In genomic region chr8:46543662-46544061, GRCm38 (mm10) we compare ENCODE assay signal across 18 mouse cellular contexts. TPM values are rescaled to one million over a fixed set of nuclear protein-coding genes. Genes with fewer than 3 reads are reported as not detected.
DNase-seq lines count a peak whose midpoint lies in the region; ATAC-seq and TF ChIP-seq lines count a peak whose summit lies in the region.
"Had no signal": no experiment of that assay in that cellular context is flagged by ENCODE, and none has a peak within 500 bp of the region (broad histone marks: within the 10 kb centered on the region; RNA-seq: fewer than 3 reads in every experiment).

No protein-coding gene starts in this region.

- no peaks in the 10 kb centered on the region for H3K36me3 ChIP-seq in lung, embryonic 15.5 days
- no peaks in the 10 kb centered on the region for H3K36me3 ChIP-seq in liver, postnatal 0 days (replicated peaks; ENCODE audit: insufficient read depth, low read length)
- H3K36me3 ChIP-seq: heart, embryonic 12.5 days; neural tube, embryonic 13.5 days had no signal

- peak; percentile 9; the same call in 1 of the 2 replicates for ATAC-seq in lung, embryonic 15.5 days (ENCODE audit: borderline replicate concordance, extremely low read depth, low FRiP score, low TSS enrichment)
- ATAC-seq in liver, postnatal 0 days, result no peak
- ATAC-seq: forebrain, embryonic 16.5 days had no signal

- H3K4me2 ChIP-seq in lung, embryonic 15.5 days, result no peak overlapping the region
- H3K4me2 ChIP-seq in liver, postnatal 0 days (ENCODE audit: low read depth, low read length), result no peak overlapping the region
- H3K4me2 ChIP-seq: heart, embryonic 12.5 days; hindbrain, embryonic 14.5 days; midbrain, embryonic 11.5 days; neural tube, embryonic 13.5 days had no signal

- H3K4me1 ChIP-seq in lung, embryonic 15.5 days, result peaks cover 30% of the 10 kb centered on the region
- peaks cover 45% of the 10 kb centered on the region for H3K4me1 ChIP-seq in liver, postnatal 0 days (ENCODE audit: insufficient read depth)

- peak overlapping the region; percentile 79 for H3K27ac ChIP-seq in gastrocnemius, adult 2 months
- H3K27ac ChIP-seq in lung, embryonic 15.5 days, result no peak overlapping the region
- peak overlapping the region; percentile 48; the same call in 1 of the 2 replicates for H3K27ac ChIP-seq in liver, postnatal 0 days (ENCODE audit: low read depth)
- H3K27ac ChIP-seq: hindbrain, embryonic 14.5 days; macrophage; neural tube, embryonic 13.5 days had no signal

- intact Hi-C loops in gastrocnemius, adult 2 months (cut with DNase I), result no loop called here

- WGBS in lung, embryonic 15.5 days, result 54% methylated on average over 6 of the region's 6 CpGs
- WGBS in liver, postnatal 0 days (ENCODE audit: insufficient replicate concordance), result 57% methylated on average over 6 of the region's 6 CpGs

- no peaks in the 10 kb centered on the region for H3K27me3 ChIP-seq in lung, embryonic 15.5 days
- H3K27me3 ChIP-seq in liver, postnatal 0 days (ENCODE audit: insufficient read depth, low read length), result no peaks in the 10 kb centered on the region
- H3K27me3 ChIP-seq: CH12.LX; heart, embryonic 12.5 days; neural tube, embryonic 13.5 days had no signal

- no peak overlapping the region for H3K9ac ChIP-seq in lung, embryonic 15.5 days
- no peak overlapping the region for H3K9ac ChIP-seq in liver, postnatal 0 days (replicated peaks)
- H3K9ac ChIP-seq: heart, embryonic 12.5 days; hindbrain, embryonic 14.5 days; neural tube, embryonic 13.5 days had no signal

- no peak for TF ChIP-seq EP300 in liver, postnatal 0 days (IDR thresholded peaks at IDR 0.05; ENCODE audit: low read depth)

- peak; percentile 39 for DNase-seq in gastrocnemius, adult 2 months
- no peak for DNase-seq in gastrocnemius, postnatal 10 days
- DNase-seq in lung, postnatal 14 days, result no peak
- peak; percentile 47 for DNase-seq in liver, postnatal 0 days
- no peak for DNase-seq in embryo, embryonic 11 days
- no peak for DNase-seq in testis, postnatal 10 days (ENCODE audit: low spot score)
- DNase-seq: adrenal gland, postnatal 10 days; cerebellum, adult 11 months; cerebellum, postnatal 36 days; kidney, adult 11 months had no signal

- TF ChIP-seq CTCF in gastrocnemius, adult 2 months (IDR thresholded peaks at IDR 0.05), result no peak
- TF ChIP-seq CTCF in liver, postnatal 0 days (IDR thresholded peaks at IDR 0.05; ENCODE audit: low read depth), result no peak

- peak overlapping the region; percentile 13 for H3K4me3 ChIP-seq in gastrocnemius, adult 2 months
- no peak overlapping the region for H3K4me3 ChIP-seq in lung, embryonic 15.5 days
- no peak overlapping the region for H3K4me3 ChIP-seq in liver, postnatal 0 days (ENCODE audit: low read depth, low read length)
- H3K4me3 ChIP-seq: heart, embryonic 12.5 days; neural tube, embryonic 13.5 days had no signal

- no peaks in the 10 kb centered on the region for H3K9me3 ChIP-seq in lung, embryonic 15.5 days
- H3K9me3 ChIP-seq in liver, postnatal 0 days (ENCODE audit: low read length), result no peaks in the 10 kb centered on the region
- H3K9me3 ChIP-seq: heart, embryonic 12.5 days; neural tube, embryonic 13.5 days had no signal

RNA-seq across cellular contexts. Expression of gene Cenpu, which starts 8.2 kb away (rescaled TPM):
- under 1 TPM in 1 of 2 experiments, not detected in 1; 0.31 TPM for total RNA-seq in gastrocnemius, adult 2 months (2021)
- 1 to 10 TPM; 2.1 to 2.5 TPM for total RNA-seq in gastrocnemius, postnatal 10 days (2021)
- polyA plus RNA-seq in lung, embryonic 15.5 days (2015; fragmentation: Nextera tagmentation; extraction: Ambion mirVana), result 19.2 TPM in 2 replicates
- polyA plus RNA-seq in liver, postnatal 0 days (2015; fragmentation: Nextera tagmentation; extraction: Ambion mirVana), result 8.2 and 9.7 TPM in 2 replicates

Comparison
In these comparisons a context has a peak if more than half of its experiments do, and no peak if none do; other contexts are left out.
1. DNase-seq: peak in gastrocnemius, adult 2 months (single experiment) and liver, postnatal 0 days (single experiment); none in gastrocnemius, postnatal 10 days (single experiment), lung, postnatal 14 days (single experiment), embryo, embryonic 11 days (single experiment) and testis, postnatal 10 days (single experiment).